Mouse (Mus musculus) colon, adult 2 months (tissue): Measurements from ENCODE around the gene Plek. TPM values are rescaled to one million over a fixed set of nuclear protein-coding genes. Genes with fewer than 3 reads are reported as not detected.

ENCODE experiments used
- polyA plus RNA-seq: library from polyadenylated mRNA; depleted of rRNA; stranded (reverse); fragments of >200 nt; gene quantifications from 2 replicates; pipeline ENCODE4 v1.2.3, GENCODE M21; 2012; rRNA removed

The Plek gene
- 0.42 and 0.53 TPM in 2 replicates for polyA plus RNA-seq

GRCm38 (mm10) chr11:17051545-17052475 lies at the start of gene Plek, which contains the start of gene Cnrip1:
Gene Plek (minus strand): TSS chr11:17052381.
Gene Cnrip1 (plus strand): TSS chr11:17051586.

DNA sequence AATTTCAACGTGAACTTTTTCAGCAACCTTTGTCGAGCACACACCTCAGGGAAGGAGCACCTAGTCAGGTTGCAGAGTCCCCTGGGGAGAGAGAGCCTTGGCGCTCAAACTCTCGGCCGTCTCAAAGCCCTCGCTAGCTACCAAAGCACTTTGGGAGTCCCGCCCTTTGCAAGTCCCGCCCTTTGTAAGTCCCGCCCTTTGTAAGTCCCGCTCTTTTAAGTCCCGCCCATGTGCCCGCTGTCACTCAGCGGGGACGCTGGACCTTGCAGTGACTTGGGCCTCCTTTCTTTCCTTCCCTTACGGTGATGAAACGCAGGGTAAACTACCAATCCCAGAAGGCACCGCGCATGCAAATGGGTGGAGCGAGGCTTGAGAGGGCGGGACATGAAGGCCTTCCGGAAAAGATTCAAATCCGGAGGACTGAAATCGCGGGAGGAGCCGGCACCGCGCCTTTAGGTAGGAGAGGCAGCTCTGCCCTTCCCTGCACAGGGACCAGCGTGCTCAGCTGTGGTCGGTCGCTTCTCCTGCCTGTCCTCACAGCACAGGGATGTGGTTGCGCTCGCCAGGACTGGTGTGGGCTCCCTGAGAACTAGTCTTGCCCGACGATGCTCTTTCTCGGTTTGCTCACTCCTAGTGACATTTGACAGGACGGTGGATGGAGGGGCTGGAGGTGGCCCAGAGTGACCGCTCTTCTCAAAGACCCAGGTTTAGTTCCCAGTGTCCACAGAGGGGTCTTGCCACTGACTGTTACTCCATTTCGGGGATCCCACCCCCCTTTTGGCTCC lies 101.0 kb downstream of the Plek start, which contains the start of gene Fbxo48:
Fbxo48 (plus strand) TSS at position 400 of the 785 bp plus-strand sequence.

Other genes with a start within 250 kb of the Plek start
- gene Fbxo48, start 101.0 kb downstream of the Plek start, polyA plus RNA-seq: 0.39 and 0.69 TPM in 2 replicates
- 6.5 and 6.8 TPM in 2 replicates for gene Cnrip1, start 795 bp downstream of the Plek start, polyA plus RNA-seq
- 37.1 and 45.0 TPM in 2 replicates for gene Ppp3r1, start 106.9 kb upstream of the Plek start, polyA plus RNA-seq
- 4.0 and 4.8 TPM in 2 replicates for gene Wdr92, start 129.7 kb upstream of the Plek start, polyA plus RNA-seq
- 2.0 and 2.6 TPM in 2 replicates for gene Pno1, start 159.2 kb upstream of the Plek start, polyA plus RNA-seq
- 11.6 and 14.3 TPM in 2 replicates for gene C1d, start 205.2 kb upstream of the Plek start, polyA plus RNA-seq